Mouse (Mus musculus): ENCODE data around the gene Cubn. TPM values are rescaled to one million over a fixed set of nuclear protein-coding genes. Genes with fewer than 3 reads are reported as not detected.

Gene Cubn
- polyA plus RNA-seq, 1 experiment = 0.23 TPM

DNA sequence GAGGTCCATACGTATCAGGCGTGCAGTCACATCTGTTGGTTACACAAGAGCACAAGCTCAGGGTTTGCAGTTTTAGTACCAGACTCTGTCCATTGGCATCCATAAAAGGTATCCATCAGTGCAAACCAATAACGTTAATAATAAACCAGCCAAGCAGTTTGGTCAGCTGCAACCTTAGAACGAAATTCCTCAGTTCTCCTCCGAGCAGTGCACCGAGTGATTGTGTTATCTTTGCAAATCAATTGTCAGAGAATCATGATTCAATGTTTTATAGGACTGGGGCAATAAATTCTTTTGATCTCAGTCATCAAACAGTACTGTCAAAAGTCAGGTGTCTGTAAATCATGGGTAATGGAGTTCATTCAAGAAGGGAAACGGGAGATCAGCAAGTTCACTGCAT lies 12.4 kb downstream of the Cubn start:
- H3K4me2 ChIP-seq (ENCODE audit: low read depth) = no peak overlapping the region
- no peaks in the 10 kb centered on the region for H3K36me3 ChIP-seq (ENCODE audit: control insufficient read depth, insufficient read depth)
- no peaks in the 10 kb centered on the region for H3K79me2 ChIP-seq (ENCODE audit: control insufficient read depth, insufficient read depth)
- TF ChIP-seq REST (IDR thresholded peaks at IDR 0.05; ENCODE audit: insufficient read depth, insufficient read length) = no peak
- no peak overlapping the region for H3K4me3 ChIP-seq
- no peak overlapping the region for H3ac ChIP-seq (ENCODE audit: control insufficient read depth, insufficient read length)
- no peaks in the 10 kb centered on the region for H3K27me3 ChIP-seq (ENCODE audit: control insufficient read depth, insufficient read depth, insufficient read length)

DNA sequence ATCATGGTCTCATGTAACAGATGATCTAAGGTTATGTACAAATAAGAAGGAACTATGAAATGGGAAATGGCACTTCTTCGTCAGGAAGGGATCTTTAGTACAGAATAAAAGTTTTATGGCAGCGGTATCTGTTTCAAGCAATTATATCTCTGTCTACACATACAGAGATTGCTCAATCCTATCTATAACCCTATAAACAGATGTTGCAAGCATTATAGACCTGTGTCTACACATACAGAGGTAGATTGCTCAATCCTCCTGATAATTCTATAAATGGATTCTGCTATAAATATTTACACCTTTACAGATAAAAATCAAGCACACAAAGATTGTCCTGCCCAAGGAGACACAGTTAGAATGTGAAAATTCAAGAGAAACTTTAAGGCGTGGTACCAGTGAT lies 21.5 kb downstream of the Cubn start:
- Histone ChIP-seq H3K4me3 (no peak overlapping the region), H3K4me2 (ENCODE audit: low read depth) (no peak overlapping the region), H3K79me2 (ENCODE audit: control insufficient read depth, insufficient read depth) (no peaks in the 10 kb centered on the region), H3ac (ENCODE audit: control insufficient read depth, insufficient read length) (no peak overlapping the region), H3K36me3 (ENCODE audit: control insufficient read depth, insufficient read depth) (no peaks in the 10 kb centered on the region), H3K27me3 (ENCODE audit: control insufficient read depth, insufficient read depth, insufficient read length) (no peaks in the 10 kb centered on the region)
- TF ChIP-seq POLR2A (IDR thresholded peaks at IDR 0.05; ENCODE audit: insufficient read length, low read depth) (no peak), REST (IDR thresholded peaks at IDR 0.05; ENCODE audit: insufficient read depth, insufficient read length) (no peak), TCF12 (IDR thresholded peaks at IDR 0.05; ENCODE audit: insufficient read depth, poor library complexity, severe bottlenecking) (no peak), E2F4 (IDR thresholded peaks at IDR 0.05; ENCODE audit: insufficient read depth) (no peak), MYOD1 (IDR thresholded peaks at IDR 0.05; ENCODE audit: control insufficient read depth in 1 of 3, insufficient read length in 2 of 3, low read depth in 2 of 3) (no peak)

DNA sequence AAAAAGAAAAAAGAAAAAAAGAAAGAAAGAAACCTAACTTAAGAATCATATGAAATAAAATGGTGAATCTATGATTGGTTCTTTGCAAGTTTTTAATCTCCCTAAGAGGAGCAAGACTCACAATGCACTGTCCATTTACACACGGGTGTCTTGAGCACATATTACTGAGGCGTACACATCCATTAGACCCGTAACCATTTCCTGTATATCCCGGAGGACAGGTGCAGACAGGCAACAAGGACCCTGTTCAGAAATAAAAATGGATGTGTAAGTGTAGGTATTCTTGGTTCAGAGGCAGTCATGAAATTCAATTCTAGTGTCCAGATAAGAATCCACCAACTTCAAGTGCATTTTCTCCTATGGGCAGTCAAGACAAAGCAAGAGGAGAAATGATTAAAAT lies 22.0 kb downstream of the Cubn start:
- Histone ChIP-seq H3K27me3 (ENCODE audit: control insufficient read depth, insufficient read depth, insufficient read length) (no peaks in the 10 kb centered on the region), H3K36me3 (ENCODE audit: control insufficient read depth, insufficient read depth) (no peaks in the 10 kb centered on the region), H3ac (ENCODE audit: control insufficient read depth, insufficient read length) (no peak overlapping the region), H3K4me3 (no peak overlapping the region), H3K4me2 (ENCODE audit: low read depth) (no peak overlapping the region), H3K79me2 (ENCODE audit: control insufficient read depth, insufficient read depth) (no peaks in the 10 kb centered on the region)
- no peak for TF ChIP-seq TCF12 (IDR thresholded peaks at IDR 0.05; ENCODE audit: insufficient read depth, poor library complexity, severe bottlenecking)
- no peak for TF ChIP-seq USF1 (IDR thresholded peaks at IDR 0.05; ENCODE audit: low read depth)
- no peak for TF ChIP-seq MYOG (IDR thresholded peaks at IDR 0.05; ENCODE audit: control insufficient read depth in 1 of 3, insufficient read depth in 1 of 3, insufficient read length in 2 of 3, low read depth in 2 of 3)

DNA sequence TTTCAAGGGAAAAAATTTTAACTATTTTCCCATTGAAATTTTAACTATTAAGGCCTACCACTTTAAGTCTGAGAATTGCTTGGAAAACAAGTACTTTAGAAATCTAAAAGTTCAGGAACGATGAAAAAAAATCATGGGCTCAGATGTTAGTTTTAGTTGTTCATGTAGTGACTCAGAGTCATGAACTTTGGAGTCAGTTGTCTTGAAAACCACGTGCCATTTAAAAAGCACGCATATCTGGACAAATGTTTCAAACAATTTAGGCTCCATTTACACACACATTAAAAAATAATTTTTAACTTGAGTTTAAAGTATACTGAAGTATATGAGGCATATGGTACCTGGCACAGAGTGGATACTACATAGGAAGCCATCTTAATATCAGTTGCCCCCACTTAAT lies 24.9 kb downstream of the Cubn start:
- Histone ChIP-seq H3K79me2 (ENCODE audit: control insufficient read depth, insufficient read depth) (no peaks in the 10 kb centered on the region), H3K27me3 (ENCODE audit: control insufficient read depth, insufficient read depth, insufficient read length) (no peaks in the 10 kb centered on the region), H3K4me2 (ENCODE audit: low read depth) (no peak overlapping the region), H3K4me3 (no peak overlapping the region), H3ac (ENCODE audit: control insufficient read depth, insufficient read length) (no peak overlapping the region), H3K36me3 (ENCODE audit: control insufficient read depth, insufficient read depth) (no peaks in the 10 kb centered on the region)
- TF ChIP-seq USF1 (IDR thresholded peaks at IDR 0.05; ENCODE audit: low read depth) (peak; percentile 50), MAX (IDR thresholded peaks at IDR 0.05; ENCODE audit: low read depth) (no peak), TCF3 (IDR thresholded peaks at IDR 0.05; ENCODE audit: insufficient read length, low read depth) (no peak), SRF (IDR thresholded peaks at IDR 0.05; ENCODE audit: control insufficient read depth, insufficient read length, low read depth) (no peak)

GRCm38 (mm10) chr2:13458088-13458487 lies 33.5 kb downstream of the Cubn start:
- H3K4me2 ChIP-seq (ENCODE audit: low read depth) = no peak overlapping the region
- no peak overlapping the region for H3K4me3 ChIP-seq
- no peaks in the 10 kb centered on the region for H3K36me3 ChIP-seq (ENCODE audit: control insufficient read depth, insufficient read depth)
- H3ac ChIP-seq (ENCODE audit: control insufficient read depth, insufficient read length) = no peak overlapping the region
- no peaks in the 10 kb centered on the region for H3K27me3 ChIP-seq (ENCODE audit: control insufficient read depth, insufficient read depth, insufficient read length)
- H3K79me2 ChIP-seq (ENCODE audit: control insufficient read depth, insufficient read depth) = no peaks in the 10 kb centered on the region
- TF ChIP-seq MAX (IDR thresholded peaks at IDR 0.05; ENCODE audit: low read depth) (no peak), SRF (IDR thresholded peaks at IDR 0.05; ENCODE audit: control insufficient read depth, insufficient read length, low read depth) (no peak), MYOG (IDR thresholded peaks at IDR 0.05; ENCODE audit: control insufficient read depth in 1 of 3, insufficient read depth in 1 of 3, insufficient read length in 2 of 3, low read depth in 2 of 3) (no peak), USF1 (IDR thresholded peaks at IDR 0.05; ENCODE audit: low read depth) (no peak)

DNA sequence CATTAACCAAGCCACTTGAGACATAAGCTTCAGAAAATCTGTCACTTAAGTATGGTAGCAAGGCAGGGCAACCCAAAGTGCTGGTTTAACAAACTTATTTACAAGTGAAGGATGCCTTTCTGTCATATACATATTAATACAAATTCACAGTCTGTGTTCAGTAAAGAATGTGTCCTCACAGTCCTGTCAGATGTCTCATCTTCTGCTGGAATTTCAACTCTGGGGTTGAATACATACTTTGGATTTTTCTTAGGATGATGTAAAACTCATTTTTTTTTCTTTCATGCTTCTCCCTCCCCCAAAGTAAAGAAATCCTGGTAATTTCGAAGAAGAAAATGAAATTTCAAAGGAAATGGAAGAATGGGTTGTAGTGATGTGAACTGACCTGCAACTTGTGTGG lies 34.8 kb downstream of the Cubn start:
- no peaks in the 10 kb centered on the region for H3K79me2 ChIP-seq (ENCODE audit: control insufficient read depth, insufficient read depth)
- H3ac ChIP-seq (ENCODE audit: control insufficient read depth, insufficient read length) = no peak overlapping the region
- H3K4me3 ChIP-seq = no peak overlapping the region
- no peak overlapping the region for H3K4me2 ChIP-seq (ENCODE audit: low read depth)
- H3K36me3 ChIP-seq (ENCODE audit: control insufficient read depth, insufficient read depth) = no peaks in the 10 kb centered on the region
- no peak for TF ChIP-seq TCF3 (IDR thresholded peaks at IDR 0.05; ENCODE audit: insufficient read length, low read depth)
- TF ChIP-seq MYOD1 (IDR thresholded peaks at IDR 0.05; ENCODE audit: control insufficient read depth in 1 of 3, insufficient read length in 2 of 3, low read depth in 2 of 3) = no peak
- TF ChIP-seq MAX (IDR thresholded peaks at IDR 0.05; ENCODE audit: low read depth) = no peak
- no peak for TF ChIP-seq TCF12 (IDR thresholded peaks at IDR 0.05; ENCODE audit: insufficient read depth, poor library complexity, severe bottlenecking)
- TF ChIP-seq MYOG (IDR thresholded peaks at IDR 0.05; ENCODE audit: control insufficient read depth in 1 of 3, insufficient read depth in 1 of 3, insufficient read length in 2 of 3, low read depth in 2 of 3) = no peak
- TF ChIP-seq POLR2AphosphoS2 (IDR thresholded peaks at IDR 0.05; ENCODE audit: insufficient read length, low read depth) = no peak
- TF ChIP-seq USF1 (IDR thresholded peaks at IDR 0.05; ENCODE audit: low read depth) = no peak
- no peak for TF ChIP-seq POLR2A (IDR thresholded peaks at IDR 0.05; ENCODE audit: insufficient read length, low read depth)
- TF ChIP-seq REST (IDR thresholded peaks at IDR 0.05; ENCODE audit: insufficient read depth, insufficient read length) = no peak
- TF ChIP-seq SRF (IDR thresholded peaks at IDR 0.05; ENCODE audit: control insufficient read depth, insufficient read length, low read depth) = no peak
- TF ChIP-seq E2F4 (IDR thresholded peaks at IDR 0.05; ENCODE audit: insufficient read depth) = no peak
- TF ChIP-seq CEBPB (IDR thresholded peaks at IDR 0.05; ENCODE audit: insufficient read depth, poor library complexity, severe bottlenecking) = no peak
- H3K27me3 ChIP-seq (ENCODE audit: control insufficient read depth, insufficient read depth, insufficient read length) = no peaks in the 10 kb centered on the region
